Mouse (Mus musculus): Measurements from ENCODE around the gene Rspry1.

Rspry1 gene

DNA sequence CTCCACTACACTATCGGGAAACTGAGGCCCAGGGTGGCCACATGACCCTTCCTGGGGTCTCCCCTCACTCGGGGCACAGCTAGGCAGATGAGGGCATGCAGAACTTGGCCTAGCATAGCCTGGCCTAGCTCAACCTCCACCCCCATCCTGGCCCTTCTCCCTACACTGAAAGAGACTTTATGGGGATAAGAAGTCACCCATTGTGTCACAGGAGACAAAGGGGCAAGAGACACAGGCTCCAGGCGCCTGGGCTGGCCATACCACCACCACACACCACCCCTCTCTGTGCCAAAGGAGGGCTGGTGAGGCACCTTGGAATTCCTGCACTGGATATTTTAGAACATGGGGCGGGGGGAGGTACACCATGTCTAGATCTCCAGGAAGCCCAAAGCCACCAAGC lies 82.5 kb downstream of the Rspry1 start:
- no peak for DNase-seq (ENCODE audit: low spot score in 2 of 2)

DNA sequence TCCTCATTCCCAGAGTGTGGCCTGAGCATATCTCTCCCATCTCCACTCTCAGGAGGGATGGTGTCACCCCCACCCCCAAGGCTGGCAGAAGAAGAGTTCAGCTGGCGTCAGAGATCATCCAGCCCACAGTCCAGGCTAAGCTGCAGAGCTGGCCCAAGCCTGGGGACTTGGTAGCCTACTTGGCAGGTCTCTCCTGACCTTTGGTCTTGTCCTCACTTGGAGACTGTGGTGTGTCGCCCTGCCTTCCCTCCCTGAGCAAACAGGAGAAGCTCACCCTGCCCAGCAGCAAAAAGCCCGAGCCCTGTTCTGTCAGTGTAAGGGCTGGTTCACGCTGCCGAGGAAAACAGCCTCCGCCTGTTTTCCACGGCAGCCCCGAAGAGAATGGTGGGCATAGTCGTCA lies 84.2 kb downstream of the Rspry1 start:
- no peak for DNase-seq (ENCODE audit: low spot score in 2 of 2)

DNA sequence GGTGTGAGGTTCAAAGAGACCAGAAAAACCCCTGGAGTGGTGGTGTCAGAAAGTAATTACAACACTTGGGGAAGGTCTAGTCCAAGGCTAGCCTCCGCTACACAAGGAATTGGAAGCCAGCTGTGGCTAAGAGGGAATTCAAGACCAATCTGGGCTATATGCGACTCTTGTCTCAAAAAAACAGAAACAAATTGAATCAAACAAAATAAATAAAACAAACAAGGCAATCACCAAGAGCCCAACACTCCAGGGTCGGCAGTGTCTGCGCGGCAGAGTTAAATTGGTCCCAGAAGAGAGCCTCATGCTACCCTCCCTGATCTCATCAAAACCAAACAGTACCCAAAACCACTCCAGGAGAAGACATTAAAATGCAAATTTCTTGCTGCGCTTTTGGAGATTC lies 93.0 kb downstream of the Rspry1 start:
- DNase-seq (ENCODE audit: low spot score in 2 of 2) = no peak

DNA sequence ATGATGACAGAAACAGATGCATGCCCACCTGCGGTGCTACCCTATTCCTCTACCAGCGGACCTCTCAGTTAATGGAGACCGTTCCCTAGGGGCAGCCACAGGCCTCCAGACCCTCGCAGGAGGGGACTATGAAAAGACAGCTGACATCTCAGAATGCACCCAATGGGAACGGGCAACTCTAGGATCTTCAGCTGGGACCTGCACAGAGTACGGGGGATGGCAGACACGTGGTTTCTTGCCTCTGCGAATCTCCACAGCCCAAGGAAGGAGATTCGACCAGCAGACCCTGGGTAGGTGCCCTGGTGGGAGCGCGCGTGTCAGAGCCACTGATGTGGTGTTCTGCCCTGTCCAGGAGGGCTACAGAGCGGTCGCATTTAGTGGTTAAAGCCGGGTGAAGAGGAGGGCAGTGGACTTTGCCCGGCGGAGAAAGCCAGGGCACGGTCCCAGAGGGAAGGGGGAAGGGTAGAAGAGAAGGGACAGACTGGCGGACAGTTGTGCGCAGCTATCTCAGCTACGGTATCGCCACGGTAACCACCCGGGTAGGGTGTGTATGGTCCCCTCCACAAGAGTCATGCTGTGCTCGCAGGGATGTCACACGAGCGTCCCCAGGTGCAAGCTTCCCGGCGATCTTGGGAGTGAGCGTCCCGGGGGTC lies 93.7 kb downstream of the Rspry1 start:
- DNase-seq (ENCODE audit: low spot score in 2 of 2) = no peak

DNA sequence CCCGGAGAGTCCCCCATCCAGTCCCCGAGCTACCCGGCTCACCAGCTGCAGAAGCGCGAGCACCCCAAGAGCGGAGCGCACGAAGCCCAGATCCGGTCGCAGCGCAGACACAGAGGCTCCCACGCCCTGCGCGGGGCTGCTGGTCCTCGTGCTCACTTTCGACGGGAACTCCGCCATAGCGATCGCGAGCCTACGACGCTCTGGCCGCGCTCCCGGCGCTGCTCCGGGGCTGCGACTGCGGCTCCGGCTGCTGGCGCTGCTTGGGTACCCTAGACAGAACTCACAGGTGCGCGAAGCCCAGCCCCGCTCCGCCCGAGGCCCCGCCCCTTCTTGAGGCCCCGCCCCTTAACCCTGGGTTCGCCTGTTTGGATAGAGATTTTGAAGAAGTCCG lies 94.3 kb downstream of the Rspry1 start, which contains the start of gene Pllp:
TSS of gene Pllp (minus strand) at position 285 of the 391 bp plus-strand sequence.
- DNase-seq (ENCODE audit: low spot score in 2 of 2) = peak in 1 of 2 experiments; percentile 70

DNA sequence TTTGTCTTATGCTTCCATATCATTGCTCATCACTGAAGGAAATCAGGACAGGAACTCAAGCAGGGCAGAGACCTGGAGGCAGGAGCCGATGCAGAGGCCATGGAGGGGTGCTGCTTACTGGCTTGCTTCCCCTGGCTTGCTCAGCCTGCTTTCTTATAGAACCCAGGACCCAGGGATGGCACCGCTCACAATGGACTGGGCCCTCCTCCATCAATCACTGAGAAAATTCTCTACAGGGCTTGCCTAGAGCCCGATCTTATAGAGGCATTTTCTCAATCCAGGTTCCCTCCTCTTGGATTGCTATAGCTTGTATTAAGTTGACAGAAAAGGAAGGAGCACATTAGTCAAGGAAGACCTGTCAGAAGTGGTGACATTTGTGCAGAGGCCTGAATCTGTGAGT lies 94.8 kb downstream of the Rspry1 start:
- DNase-seq (ENCODE audit: low spot score in 2 of 2) = no peak

DNA sequence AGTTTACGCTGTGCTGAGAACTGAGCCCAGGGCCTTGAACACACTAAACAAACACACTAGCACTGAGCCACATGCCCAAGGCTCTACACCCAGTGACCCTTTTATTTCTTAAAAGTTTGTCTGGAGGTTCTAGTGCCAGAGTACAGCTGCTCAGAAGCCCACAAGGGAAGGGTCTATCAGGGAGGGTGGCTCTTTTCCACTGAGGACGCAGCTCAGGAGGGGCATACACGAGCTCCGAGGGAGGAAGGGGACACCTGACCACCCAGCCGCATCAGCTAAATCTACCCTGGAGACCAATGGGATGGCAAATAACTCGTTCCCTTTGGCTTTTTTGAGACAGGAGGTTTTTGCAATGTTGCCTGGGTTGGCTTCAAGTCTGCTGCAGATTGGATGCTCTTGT lies 96.2 kb downstream of the Rspry1 start:
- no peak for DNase-seq (ENCODE audit: low spot score in 2 of 2)

DNA sequence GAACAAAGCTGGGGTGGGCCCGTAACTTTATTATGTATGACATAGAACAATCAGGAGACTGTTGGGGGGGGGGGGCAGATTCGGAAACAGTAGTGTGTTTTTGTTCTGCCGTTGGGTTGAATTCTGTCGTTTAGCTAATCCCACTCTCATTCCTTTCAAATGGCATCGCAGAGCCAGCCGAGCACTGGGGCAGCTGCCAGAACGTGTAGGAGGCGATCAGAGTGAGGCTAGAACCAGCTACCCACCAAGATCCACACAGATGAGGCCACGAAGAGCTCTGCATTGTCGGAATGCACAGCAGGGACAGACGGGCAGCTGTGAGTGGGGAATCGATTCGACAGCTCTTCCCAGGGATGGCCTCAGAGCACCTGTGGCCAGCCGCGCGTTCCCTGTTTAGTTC lies 97.6 kb downstream of the Rspry1 start:
- DNase-seq (ENCODE audit: low spot score in 2 of 2) = no peak

DNA sequence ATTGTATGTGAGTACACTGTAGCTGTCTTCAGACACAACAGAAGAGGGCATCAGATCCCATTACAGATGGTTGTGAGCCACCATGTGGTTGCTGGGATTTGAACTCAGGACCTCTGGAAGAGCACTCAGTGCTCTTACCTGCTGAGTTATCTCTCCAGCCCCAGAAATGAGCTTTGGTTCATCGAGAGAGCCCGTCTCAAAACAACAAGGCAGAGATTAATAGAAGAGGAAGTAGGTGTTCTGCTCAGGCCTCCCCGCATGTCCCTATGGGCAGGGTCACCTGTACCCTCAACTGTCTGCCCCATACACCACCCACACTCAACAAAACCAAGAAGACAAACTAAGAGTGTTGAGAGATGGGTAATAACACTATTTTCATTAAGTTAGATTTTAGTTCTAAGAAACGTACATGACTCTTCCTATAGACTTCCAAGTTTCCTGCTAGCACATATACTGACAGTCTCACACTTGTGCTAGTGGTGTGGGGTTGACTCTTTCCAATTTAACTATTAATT lies 98.7 kb downstream of the Rspry1 start:
- no peak for DNase-seq (ENCODE audit: low spot score in 2 of 2)

DNA sequence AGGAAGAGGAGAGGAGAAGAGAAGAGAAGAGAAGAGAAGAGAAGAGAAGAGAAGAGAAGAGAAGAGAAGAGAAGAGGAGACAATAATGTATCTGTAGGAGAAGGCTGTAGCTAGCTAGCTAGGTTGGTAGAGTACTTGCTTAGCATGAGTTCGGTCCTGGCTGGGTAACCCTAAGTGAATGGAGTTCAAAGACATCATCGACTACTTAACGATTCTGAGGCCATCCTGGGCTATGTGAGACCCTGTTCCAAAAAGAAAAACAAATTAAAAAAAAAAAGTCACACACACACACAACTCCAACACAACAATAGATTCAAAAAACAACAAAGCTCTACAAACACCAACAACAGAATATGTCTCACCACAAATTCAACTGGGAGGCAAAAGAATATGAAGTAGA lies 100.4 kb downstream of the Rspry1 start:
- no peak for DNase-seq (ENCODE audit: low spot score in 2 of 2)

DNA sequence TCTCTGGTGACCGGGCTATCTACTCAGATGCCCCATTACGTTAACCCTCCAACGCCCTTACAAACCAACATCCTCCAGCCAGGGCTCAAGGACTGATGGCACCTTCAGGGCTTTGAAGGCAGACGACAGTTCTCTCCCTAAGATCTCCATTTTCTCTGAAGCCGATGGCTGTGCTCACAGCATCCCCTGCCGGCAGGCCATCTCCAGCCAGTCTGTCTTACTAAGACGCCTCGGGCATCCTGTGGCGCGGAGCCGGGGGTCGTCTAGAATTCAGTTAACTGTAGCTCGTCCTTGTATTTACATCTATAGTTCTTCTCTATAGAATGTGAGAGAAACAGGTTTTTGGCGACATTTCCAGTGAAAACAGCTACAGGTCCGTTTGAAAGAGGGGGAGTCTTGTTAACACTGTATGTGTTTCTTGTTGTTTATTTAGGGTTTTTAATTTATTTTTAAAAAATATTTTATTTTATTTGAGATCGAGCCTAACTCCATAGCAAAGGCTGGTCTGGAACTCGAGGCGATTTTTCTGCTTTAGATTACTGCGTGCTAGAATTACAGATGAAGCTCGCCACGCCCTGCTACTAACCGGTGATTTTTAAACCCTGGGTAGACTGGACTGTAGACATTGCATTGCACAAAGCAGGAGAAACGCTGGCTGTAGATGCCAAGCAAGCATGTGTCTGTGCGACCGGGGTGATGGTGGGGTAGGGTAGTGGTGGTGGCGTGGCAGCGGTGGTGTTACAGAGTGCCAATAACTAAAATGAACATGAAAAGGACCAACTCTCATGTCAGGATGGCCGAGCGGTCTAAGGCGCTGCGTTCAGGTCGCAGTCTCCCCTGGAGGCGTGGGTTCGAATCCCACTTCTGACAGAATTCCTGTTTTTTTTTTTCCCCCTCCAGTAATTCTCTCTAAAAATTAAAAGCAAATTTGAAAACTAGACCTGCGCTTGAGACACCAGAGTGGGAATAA lies 101.4 kb downstream of the Rspry1 start:
- DNase-seq (ENCODE audit: low spot score in 2 of 2) = peak; percentile 78 to 87

DNA sequence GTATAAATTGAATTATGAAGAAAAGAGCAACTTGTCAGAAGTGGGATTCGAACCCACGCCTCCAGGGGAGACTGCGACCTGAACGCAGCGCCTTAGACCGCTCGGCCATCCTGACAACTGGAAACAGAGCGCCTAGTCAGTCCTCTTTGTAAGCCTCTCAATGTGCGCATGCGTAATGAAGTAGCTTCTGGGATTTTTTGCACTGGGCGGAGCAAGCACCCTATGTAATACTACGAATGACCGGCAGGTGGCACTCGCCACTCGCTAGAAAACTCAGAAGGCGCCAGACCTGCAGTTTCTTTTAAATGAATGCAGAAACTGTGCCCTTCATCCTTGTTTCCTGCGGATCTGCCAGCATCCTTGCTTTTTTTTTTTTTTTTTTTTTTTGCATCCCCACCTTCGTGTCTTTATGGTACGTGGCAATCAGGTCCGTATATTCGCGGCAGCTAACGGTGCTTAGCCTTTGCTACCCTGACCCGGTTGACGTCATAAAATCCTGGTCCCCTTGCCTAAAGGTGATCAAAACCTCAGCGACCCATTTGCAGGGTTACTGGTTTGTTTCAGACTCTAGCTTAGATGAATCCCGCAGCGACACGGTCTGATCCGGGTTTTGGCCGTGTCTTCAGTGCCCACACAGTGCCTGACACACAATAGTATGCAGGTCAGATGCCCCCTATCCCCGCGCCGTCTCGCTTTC lies 102.4 kb downstream of the Rspry1 start:
- DNase-seq (ENCODE audit: low spot score in 2 of 2) = peak; percentile 98 to 100

DNA sequence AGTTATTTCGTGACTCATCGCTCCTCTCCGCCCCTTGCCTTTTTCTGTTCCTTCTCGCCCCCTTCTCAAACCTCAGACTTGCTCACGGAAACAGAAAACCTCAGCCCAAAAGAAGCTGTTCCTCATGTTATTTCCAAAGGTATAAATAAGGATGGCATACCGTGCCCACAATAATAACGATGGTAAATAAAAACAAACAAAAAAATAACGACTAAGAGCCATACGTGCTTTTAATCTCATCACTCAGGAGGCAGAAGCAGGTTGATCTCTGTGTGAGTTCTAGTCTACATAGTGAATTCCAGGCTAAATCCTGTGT lies 102.9 kb downstream of the Rspry1 start:
- DNase-seq (ENCODE audit: low spot score in 2 of 2) = no peak

DNA sequence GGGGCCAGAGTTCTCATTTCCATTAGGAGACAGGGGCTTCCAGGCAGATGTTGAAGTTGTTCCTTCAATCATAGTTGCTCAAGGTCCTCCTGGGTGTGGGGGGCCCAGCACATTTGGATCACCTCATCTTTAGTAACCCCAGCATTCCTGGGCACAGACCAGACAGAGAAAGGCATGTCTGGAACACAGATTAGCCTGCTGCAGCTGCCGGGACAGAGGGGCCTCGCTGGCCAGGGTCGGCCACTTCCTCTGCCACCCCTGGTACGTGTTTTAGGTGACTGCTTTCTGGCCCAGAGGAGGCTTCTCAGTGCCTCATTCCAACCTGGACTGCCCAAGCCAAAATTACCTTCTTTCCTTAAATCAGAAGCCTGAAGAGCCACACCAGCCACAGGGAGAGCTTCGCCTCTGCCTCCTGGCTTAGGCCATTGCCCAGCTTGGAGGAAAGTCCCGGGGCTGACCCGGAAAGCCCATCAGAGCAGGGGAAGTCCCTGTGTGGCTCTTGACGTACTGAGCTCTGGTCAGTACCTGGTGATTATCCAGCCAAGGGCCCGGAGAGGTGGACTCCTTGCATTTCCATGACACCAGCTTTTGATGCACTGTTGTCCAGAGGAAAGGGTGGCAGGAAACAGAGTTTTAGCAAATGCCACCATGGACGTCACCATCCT lies 104.0 kb downstream of the Rspry1 start:
- no peak for DNase-seq (ENCODE audit: low spot score in 2 of 2)

DNA sequence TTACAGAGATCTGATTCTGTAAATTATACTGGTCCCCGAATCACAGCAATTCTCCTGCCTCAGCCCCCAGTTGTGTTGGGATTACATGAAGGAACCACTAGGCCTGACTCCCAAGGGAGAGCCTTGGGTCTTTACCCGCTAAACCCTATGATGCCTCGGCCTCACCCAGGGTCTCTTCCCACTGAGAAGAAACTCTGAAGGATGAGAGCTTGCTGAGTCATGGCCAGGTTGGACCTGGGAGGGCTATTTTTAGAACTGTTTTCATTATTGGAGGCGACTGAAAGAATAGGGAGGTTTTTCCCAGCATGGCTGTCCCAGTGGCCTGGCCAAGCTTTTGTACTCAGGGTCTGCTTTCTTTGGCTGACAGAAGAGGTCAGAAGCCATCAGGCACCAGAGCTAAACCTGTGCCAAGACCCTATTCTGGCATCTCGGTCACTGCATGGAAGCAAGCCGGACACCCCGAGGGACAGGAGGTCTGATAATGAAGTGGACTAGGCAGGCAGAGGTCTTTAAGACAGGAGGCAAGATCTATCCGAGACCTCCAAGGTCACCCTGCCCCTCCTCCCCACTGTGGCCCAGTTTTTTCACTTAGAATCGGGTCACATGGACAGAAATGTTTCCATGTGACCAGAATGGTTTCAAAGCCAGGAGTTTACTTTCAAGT lies 105.1 kb downstream of the Rspry1 start:
- no peak for DNase-seq (ENCODE audit: low spot score in 2 of 2)
